Mouse (Mus musculus): ENCODE data around the gene Adamts2.

DNA sequence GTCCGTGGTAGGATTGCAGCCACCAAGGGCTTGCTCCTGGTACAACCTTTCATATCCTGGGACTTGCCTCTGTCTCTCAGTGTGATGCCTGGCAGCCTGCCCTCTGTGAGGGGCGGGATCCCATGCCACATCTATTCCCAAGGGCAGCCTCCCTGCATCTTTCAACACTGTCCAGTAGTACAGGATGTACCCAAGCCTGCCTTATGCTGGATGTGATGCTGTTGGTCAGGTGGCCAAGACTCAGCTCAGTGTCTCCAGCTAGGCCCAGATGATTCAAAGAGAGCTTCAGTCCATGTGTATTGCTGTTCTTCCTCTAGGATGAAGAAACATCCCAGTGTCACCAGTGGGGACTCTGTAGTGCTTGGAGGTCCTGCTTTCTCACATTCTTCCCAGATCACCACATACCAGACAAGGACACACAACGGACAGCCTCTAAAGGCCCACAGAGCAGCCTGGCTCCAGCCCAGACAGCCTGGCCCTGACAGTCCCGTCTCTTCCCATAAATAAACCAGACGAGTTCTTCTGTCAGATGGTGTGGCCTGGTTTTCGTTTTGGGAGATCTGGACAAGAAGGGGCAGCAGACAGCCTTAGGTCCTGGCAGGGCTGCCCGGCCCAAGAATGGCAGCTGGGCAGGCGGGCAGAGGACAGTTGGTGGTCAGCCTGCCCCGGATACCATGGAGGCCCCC lies 52.0 kb downstream of the Adamts2 start:
- TF ChIP-seq CTCF (IDR thresholded peaks at IDR 0.05; ENCODE audit: low read depth): no peak
- no peak for TF ChIP-seq EP300 (IDR thresholded peaks at IDR 0.05; ENCODE audit: low read depth)
